Mouse (Mus musculus): Measurements from ENCODE around the gene Elovl2. TPM values are rescaled to one million over a fixed set of nuclear protein-coding genes. Genes with fewer than 3 reads are reported as not detected.

Gene Elovl2
- polyA plus RNA-seq, 1 experiment from 2014 or later = 0.39 TPM

- H3K4me1 ChIP-seq (ENCODE audit: insufficient read depth, low read depth, low read length) = no peaks in the 10 kb centered on the region
- no peak overlapping the region for H3K4me3 ChIP-seq (ENCODE audit: low read depth, low read length)
- no peak overlapping the region for H3K27ac ChIP-seq (ENCODE audit: low read length)
- no peak overlapping the region for H3K9ac ChIP-seq (replicated peaks; ENCODE audit: low read depth)
- H3K36me3 ChIP-seq (ENCODE audit: insufficient read depth, low read length) = no peaks in the 10 kb centered on the region
- H3K9me3 ChIP-seq (ENCODE audit: low read length) = no peaks in the 10 kb centered on the region
- no peak overlapping the region for H3K4me2 ChIP-seq (replicated peaks; ENCODE audit: low read depth, low read length)
- H3K27me3 ChIP-seq (replicated peaks; ENCODE audit: insufficient read depth, low read length) = no peaks in the 10 kb centered on the region
- no peak for TF ChIP-seq CTCF (IDR thresholded peaks at IDR 0.05)
- no peak for TF ChIP-seq EP300 (IDR thresholded peaks at IDR 0.05)
- ATAC-seq = no peak
- no peak for DNase-seq (ENCODE audit: low spot score)
- WGBS = 75% methylated on average over 5 of the region's 5 CpGs
Observed at GRCm38 (mm10) chr13:41228060-41228459, 7.9 kb upstream of the Elovl2 start.

- no peak for ATAC-seq
- Histone ChIP-seq H3K4me1 (ENCODE audit: insufficient read depth, low read depth, low read length) (no peaks in the 10 kb centered on the region), H3K9ac (replicated peaks; ENCODE audit: low read depth) (no peak overlapping the region), H3K4me3 (ENCODE audit: low read depth, low read length) (no peak overlapping the region), H3K4me2 (replicated peaks; ENCODE audit: low read depth, low read length) (no peak overlapping the region), H3K36me3 (ENCODE audit: insufficient read depth, low read length) (no peaks in the 10 kb centered on the region), H3K27me3 (replicated peaks; ENCODE audit: insufficient read depth, low read length) (no peaks in the 10 kb centered on the region), H3K27ac (ENCODE audit: low read length) (no peak overlapping the region), H3K9me3 (ENCODE audit: low read length) (no peaks in the 10 kb centered on the region)
- WGBS = 31% methylated on average over 5 of the region's 5 CpGs
- no peak for DNase-seq (ENCODE audit: low spot score)
- TF ChIP-seq EP300 (IDR thresholded peaks at IDR 0.05) (no peak), CTCF (IDR thresholded peaks at IDR 0.05) (no peak)
Observed at GRCm38 (mm10) chr13:41226513-41226912, 6.3 kb upstream of the Elovl2 start.

DNA sequence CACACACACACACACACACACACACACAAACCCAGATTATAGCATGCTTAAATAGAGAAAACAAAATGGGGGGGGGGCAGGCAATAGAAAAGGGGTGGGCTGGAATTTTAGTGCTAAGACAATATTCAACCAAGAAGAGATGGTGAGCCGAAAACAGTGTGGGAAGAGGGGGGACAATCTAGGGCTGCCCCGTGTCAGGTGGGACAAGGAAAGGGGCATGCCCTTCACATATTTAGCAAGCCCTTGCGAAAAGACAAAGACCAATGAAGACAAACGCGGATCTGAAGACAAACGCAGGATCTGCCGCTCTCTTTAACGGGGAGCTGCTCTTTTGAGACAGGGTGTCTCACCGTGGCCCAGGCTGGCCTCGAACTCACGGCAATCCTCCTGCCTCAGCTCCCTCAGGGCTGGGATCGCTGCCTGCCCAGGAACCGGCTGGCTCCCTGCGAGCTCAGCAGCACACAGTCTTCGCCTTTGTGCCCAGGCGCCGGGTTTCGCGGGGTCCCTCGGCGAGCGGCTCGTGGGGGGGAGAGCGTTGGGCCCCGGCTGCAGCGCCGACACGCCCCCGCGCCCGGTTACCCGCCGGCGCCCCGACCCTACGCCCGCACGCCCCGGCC is 410 bp downstream of the Elovl2 start:
- Histone ChIP-seq H3K9me3 (ENCODE audit: low read length) (no peaks in the 10 kb centered on the region), H3K9ac (replicated peaks; ENCODE audit: low read depth) (no peak overlapping the region), H3K4me3 (ENCODE audit: low read depth, low read length) (peak overlapping the region; percentile 49), H3K4me1 (ENCODE audit: insufficient read depth, low read depth, low read length) (peaks cover 3% of the 10 kb centered on the region), H3K27ac (ENCODE audit: low read length) (no peak overlapping the region), H3K27me3 (replicated peaks; ENCODE audit: insufficient read depth, low read length) (no peaks in the 10 kb centered on the region), H3K4me2 (replicated peaks; ENCODE audit: low read depth, low read length) (peak overlapping the region; percentile 81), H3K36me3 (ENCODE audit: insufficient read depth, low read length) (no peaks in the 10 kb centered on the region)
- DNase-seq (ENCODE audit: low spot score) (no peak), ATAC-seq (peak; percentile 48; the same call in 1 of the 2 replicates)
- 2% methylated on average over 30 of the region's 39 CpGs for WGBS
- TF ChIP-seq EP300 (IDR thresholded peaks at IDR 0.05) (no peak), CTCF (IDR thresholded peaks at IDR 0.05) (no peak)

GRCm38 (mm10) chr13:41219056-41219455 is 1.1 kb downstream of the Elovl2 start:
- peaks cover 3% of the 10 kb centered on the region for H3K4me1 ChIP-seq (ENCODE audit: insufficient read depth, low read depth, low read length)
- H3K36me3 ChIP-seq (ENCODE audit: insufficient read depth, low read length) = no peaks in the 10 kb centered on the region
- no peak for TF ChIP-seq EP300 (IDR thresholded peaks at IDR 0.05)
- TF ChIP-seq CTCF (IDR thresholded peaks at IDR 0.05) = no peak
- 33% methylated on average over 1 of the region's 1 CpGs for WGBS
- ATAC-seq (no peak), DNase-seq (ENCODE audit: low spot score) (no peak)
- H3K9me3 ChIP-seq (ENCODE audit: low read length) = no peaks in the 10 kb centered on the region
- H3K4me3 ChIP-seq (ENCODE audit: low read depth, low read length) = no peak overlapping the region
- H3K27ac ChIP-seq (ENCODE audit: low read length) = no peak overlapping the region
- H3K4me2 ChIP-seq (replicated peaks; ENCODE audit: low read depth, low read length) = no peak overlapping the region
- H3K27me3 ChIP-seq (replicated peaks; ENCODE audit: insufficient read depth, low read length) = no peaks in the 10 kb centered on the region
- no peak overlapping the region for H3K9ac ChIP-seq (replicated peaks; ENCODE audit: low read depth)

DNA sequence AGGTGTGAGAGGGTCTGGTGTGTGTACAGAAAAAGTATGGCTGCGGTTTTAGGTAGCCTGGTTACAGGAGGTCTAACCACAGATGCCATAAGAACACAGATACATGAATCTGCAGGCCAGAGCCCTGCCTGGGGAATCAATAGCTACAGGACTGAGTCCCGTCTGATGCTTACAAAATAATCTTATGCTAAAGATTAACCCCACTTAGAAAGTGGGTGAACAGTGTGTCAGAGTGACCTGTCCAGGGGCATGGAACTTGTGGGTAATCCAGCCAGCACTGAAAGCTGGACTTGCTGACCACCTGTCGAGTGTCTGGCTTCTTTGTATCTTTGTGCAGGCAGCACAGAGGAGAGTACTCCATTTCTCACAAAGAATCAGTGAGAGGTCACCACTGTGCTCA is 4.0 kb downstream of the Elovl2 start:
- Histone ChIP-seq H3K36me3 (ENCODE audit: insufficient read depth, low read length) (no peaks in the 10 kb centered on the region), H3K27ac (ENCODE audit: low read length) (no peak overlapping the region), H3K4me1 (ENCODE audit: insufficient read depth, low read depth, low read length) (peaks cover 3% of the 10 kb centered on the region), H3K27me3 (replicated peaks; ENCODE audit: insufficient read depth, low read length) (no peaks in the 10 kb centered on the region), H3K9me3 (ENCODE audit: low read length) (no peaks in the 10 kb centered on the region), H3K4me3 (ENCODE audit: low read depth, low read length) (no peak overlapping the region), H3K4me2 (replicated peaks; ENCODE audit: low read depth, low read length) (no peak overlapping the region), H3K9ac (replicated peaks; ENCODE audit: low read depth) (no peak overlapping the region)
- TF ChIP-seq EP300 (IDR thresholded peaks at IDR 0.05) (no peak), CTCF (IDR thresholded peaks at IDR 0.05) (no peak)
- DNase-seq (ENCODE audit: low spot score) (no peak), ATAC-seq (no peak)
- 68% methylated on average over 3 of the region's 3 CpGs for WGBS

DNA sequence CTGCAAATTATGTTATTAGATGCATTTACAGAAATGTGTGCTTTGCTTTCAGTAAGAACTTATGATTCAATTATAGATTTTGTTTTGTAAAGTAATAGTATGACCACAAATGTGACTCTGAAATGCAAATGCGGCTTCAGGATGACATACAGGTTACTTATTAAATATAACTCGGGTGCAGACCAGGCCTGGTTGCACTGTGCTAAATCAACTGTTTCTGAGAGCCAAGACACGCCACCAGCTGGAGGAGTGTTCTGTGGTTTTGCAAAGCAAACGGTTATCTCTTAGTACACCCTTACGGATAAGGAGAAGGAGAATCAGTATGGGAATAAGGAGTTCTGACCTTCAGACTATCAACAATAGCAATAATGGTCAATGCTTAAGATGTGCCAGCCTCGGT is 4.5 kb downstream of the Elovl2 start:
- Histone ChIP-seq H3K27me3 (replicated peaks; ENCODE audit: insufficient read depth, low read length) (no peaks in the 10 kb centered on the region), H3K4me2 (replicated peaks; ENCODE audit: low read depth, low read length) (no peak overlapping the region), H3K4me3 (ENCODE audit: low read depth, low read length) (no peak overlapping the region), H3K36me3 (ENCODE audit: insufficient read depth, low read length) (no peaks in the 10 kb centered on the region), H3K9me3 (ENCODE audit: low read length) (no peaks in the 10 kb centered on the region), H3K9ac (replicated peaks; ENCODE audit: low read depth) (no peak overlapping the region), H3K4me1 (ENCODE audit: insufficient read depth, low read depth, low read length) (peaks cover 3% of the 10 kb centered on the region), H3K27ac (ENCODE audit: low read length) (no peak overlapping the region)
- DNase-seq (ENCODE audit: low spot score) (no peak), ATAC-seq (no peak)
- WGBS = 76% methylated on average over 6 of the region's 6 CpGs
- no peak for TF ChIP-seq CTCF (IDR thresholded peaks at IDR 0.05)
- TF ChIP-seq EP300 (IDR thresholded peaks at IDR 0.05) = no peak
